Mouse (Mus musculus): ENCODE data around the gene Cdc26.

Cdc26 gene

DNA sequence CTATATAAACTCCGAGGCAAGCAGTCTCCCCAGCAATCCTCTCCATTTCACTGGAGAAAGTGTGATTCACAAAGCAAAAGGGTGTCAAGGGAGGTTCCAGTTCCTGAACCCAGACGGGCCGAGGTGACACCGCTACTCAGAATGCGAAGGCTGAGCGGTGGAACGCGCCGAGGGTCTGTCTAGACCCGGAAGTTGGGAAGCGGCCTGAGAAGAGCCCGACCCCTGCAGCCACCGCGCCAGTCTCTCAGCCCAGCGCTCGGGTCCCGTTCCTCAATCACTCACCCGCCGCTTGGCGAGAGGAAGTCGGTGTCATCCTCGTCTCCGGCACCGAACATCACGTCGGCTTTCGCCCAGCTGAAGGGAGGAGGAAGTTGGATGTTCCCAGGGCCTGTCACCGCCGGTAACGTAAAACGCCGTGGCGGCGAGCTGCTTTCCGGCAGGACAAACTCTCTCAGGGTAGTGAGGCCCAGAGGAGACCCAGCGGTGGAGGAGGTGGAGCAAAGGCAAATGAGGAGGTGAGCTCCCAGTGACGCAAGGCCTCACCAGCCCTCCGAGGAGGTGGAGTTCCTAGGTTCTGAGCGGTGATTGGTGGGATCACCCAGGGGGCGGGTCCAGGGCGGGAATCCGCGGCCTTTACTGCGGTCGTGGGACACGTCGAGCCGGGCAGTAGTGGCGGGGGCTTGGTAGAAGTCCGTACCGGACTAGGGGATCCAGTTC lies 48.2 kb downstream of the Cdc26 start, which contains the start of the genes Fkbp15 and Slc31a1:
Gene Fkbp15 (minus strand): TSS at position 461 of the 717 bp plus-strand sequence.
Gene Slc31a1 (plus strand): TSS at position 640 of the 717 bp plus-strand sequence.
- DNase-seq, result peak; percentile 94 to 97

DNA sequence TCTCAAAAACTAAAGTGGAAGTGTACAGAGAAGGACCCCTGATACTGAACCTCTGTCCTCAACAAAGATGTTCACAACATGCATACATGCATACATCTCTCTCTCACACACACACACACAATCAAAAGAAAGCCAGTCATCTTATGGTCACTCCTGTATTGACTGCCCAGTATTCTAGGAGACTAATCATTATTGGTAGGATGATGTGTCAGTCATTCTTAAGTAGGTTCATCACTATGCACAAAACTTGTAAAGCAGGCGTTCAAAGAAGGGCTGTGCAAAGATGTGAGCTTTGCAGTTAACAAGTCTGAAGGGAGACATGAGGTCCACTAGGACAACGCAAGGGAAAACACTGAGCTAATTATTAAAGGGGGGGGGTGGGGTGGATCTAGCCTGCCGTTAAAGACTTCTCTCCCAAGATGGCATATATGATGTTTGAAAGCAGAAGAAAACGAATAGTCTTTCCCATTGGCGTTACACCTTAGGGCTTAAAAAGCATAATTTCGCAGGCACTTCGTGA lies 49.1 kb downstream of the Cdc26 start:
- no peak for DNase-seq

DNA sequence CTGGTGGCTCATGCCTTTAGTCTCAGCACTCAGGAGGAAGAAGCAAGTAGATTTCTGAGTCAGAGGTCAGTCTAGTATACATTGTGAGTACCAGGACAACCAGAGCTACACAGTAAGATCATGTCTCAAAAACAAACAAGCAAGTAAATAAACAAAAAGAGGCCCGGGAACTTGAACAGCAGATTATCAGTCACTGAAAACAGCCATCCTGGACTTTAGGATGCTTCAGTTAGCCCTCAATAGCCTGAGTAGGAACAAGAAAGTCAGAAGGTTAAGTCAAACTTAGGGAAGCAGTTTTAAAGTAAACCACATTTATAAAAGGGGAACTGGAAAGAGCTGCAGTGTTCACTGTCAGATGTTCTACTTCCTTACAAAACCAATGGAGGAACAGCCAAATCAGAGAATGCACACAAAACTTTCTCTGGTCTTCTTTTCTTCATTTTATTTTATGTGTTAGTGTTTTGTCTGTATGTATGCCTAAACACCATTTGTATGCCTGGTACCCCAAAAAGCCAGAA lies 50.8 kb downstream of the Cdc26 start:
- DNase-seq, result no peak

DNA sequence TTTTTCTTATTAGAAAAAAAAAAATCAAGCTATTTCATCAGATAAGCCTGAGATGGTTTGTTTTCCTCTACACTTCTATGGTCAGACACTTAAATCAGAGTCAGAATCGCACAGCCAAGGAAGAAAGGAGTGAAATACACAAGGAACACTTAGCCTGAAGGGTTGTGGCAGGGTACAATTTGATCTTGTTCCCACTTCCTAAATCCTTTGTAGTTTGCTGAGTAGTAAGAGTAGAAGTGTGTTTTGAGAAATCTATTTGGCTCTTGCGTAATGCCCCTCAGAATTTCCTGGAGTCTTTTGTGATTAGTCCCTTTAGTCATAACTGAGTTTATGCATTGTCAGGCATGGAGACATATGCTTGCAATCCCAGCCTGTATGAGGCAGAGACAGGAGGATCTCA lies 59.1 kb downstream of the Cdc26 start:
- no peak for DNase-seq

DNA sequence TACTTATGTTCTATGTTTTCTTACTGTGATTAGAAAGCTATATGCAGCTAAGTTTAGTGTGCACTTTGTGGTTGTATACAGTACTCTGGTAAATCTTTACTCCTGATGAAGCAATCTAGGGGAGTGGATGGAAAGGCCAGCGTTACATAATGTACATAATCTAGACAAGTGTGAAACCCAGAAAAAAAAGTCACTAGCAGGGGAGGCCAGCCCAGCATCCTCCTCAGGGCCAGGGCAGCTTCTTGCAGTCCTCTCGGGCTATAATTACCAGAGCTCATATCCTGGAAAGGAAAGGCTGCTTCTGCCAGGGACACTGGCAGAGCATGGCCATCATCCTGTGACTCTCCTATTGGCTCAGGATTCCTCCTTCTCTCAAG lies 60.1 kb downstream of the Cdc26 start:
- no peak for DNase-seq

DNA sequence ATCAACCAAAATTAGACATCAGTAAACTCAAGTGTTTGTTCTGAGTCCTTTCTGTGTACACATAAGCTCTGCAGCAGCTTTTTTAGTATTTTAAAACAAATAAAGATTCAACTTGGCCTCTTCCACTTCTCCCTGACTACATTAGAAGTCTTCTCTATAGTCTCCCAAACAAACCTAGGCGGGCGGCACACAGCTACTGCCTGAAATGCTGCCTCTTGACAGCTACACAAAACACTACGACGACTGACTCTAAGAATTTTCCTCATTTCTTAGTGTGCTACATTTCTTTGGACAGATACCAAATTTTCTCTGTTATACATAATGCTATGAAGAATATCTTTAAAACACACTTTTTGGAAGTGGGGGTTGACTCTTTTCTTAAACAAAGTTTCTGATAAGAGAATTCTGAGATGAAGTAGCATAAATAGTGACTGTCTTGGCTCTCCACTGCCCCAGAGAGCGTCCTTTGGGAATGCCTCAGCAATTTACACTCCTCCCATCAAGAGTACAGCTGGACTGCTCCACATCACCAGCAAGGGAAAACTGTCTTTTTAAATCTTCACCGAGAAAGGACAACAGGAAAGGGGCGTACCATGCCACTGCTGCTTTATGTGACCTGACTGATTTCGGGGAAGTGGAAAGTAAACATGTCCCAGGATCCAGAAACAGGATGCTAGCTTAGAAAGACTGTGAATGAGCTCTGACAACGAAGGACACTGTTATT lies 60.7 kb downstream of the Cdc26 start:
- DNase-seq, result no peak

DNA sequence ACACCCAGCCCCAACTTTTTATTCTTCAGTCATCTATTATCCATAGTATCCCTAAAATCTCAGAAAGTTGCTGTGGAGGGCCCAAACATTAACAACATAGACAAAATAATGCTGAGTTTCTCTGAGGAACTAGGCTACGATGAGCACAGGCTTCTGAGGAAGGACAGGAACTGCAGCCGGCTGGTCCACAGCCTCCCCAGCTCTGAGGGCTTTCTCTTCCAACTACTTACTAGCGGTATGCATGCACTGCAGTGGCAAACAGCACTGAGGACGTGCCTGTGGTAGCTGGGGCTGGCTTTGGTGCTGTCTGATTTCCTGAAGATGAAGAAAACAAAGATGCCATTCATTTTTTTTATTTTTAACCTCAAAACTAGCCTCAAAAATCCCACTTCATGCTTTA lies 62.6 kb downstream of the Cdc26 start:
- no peak for DNase-seq

DNA sequence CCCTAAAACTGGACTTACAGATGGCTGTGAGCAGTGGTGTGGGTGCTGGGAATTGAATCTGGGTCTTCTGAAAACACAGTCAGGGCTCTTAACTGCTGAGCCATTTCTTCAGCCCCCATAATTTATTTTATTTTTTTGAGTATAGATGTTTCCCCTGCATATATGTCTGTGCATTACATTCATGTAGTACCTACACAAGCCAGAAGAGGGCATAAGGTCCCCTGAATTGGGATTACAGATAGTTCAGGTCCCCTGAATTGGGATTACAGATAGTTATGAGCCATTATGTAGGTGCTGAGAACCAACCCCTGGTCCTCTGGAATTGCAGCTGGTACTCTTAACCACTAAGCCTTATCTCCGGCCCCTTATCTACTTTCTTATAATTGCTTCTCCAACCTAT lies 64.4 kb downstream of the Cdc26 start:
- no peak for DNase-seq

DNA sequence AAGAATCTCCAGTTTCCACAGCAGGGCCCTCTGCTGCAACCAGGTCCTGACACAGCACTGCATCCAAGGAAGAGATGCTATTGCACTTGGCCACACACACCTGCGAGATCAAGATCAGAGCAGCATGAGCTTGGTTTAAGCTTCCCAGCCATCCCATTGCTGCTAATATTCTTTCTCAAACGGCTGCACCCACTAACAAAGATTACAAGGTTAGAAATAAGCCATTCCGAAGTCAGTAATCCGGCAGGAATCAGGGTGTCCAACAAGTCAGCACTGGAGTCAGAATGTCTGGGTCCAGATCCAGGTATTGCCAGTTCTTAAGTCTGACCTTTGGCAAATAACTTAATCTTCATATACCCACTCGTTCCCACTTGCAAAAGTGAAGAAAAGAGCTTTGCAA lies 69.9 kb downstream of the Cdc26 start:
- no peak for DNase-seq
